Mouse (Mus musculus): ENCODE results near the gene Nhsl1.

Gene Nhsl1

GRCm38 (mm10) chr10:18318916-18319481, at the start of gene Nhsl1:
TSS of gene Nhsl1 (plus strand) at chr10:18318985.
- DNase-seq, result peak; percentile 28 to 70

DNA sequence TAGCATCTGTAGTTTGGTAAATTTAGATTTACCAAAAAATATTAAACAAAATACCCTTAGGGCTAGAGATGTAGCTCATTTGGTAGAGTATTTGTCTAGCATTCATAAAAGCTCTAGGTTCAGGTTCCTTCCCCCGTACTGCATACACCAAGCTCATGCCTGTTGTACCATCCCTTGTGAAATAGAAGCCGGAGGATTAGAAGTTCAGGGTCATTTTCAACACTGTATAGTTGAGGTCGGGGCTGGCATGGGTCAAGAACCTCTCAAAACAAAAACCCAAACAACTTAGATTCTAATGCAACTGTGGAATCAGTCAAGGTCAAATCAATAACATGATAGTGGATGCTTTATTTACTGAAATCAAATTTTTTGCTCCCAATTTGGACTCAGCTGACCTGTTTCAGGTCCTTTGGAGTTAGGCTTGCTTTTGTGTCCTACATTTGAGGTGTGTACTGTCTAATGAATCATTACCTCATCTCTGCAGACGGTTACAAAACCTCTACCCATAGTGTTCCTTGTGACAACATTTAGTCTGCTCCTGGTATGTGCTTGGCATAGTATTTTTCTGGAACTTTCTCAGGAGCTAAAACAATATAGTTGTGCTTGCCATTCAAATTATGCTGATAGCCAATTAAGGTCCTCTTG, 42.6 kb upstream of the Nhsl1 start:
- no peak for DNase-seq

DNA sequence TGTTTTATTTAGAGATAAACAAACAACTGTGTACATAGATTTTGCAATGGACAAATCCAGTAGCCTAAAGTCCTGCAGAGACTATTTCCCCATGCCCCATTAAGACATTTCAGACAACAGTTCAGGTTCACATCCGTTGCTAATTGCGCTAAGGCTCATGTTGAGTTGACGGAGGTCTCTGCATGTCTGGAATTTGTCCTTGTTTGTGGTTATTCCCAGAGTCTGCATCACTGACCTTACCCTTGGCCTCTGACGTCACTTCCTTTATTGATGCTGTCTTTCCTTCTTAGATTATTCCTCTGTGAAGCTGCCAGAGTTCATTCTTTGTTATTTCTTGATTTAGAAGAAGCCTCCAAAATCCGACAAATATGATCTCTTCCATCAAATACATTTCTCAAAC, 34.8 kb upstream of the Nhsl1 start:
- peak; percentile 18 to 33 for DNase-seq

DNA sequence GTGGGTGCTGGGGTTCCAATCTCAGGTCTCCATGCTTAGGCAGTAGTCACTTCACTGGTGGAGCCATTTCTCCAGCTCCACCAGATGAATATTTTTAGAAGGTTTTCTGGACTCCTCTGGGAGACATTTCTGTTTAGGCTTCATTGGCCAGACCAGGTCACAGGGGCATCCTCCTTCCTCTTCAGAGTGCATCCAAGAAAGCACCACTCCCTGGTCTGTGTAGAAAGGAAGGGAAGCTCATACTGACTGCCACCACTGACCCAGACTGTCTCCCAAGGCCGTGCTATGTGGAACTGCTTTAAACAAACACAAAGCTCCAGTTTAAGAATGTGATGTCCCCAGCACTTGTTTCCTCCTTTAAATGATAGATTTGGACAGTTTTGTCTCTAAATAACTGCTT, 29.3 kb upstream of the Nhsl1 start:
- peak; percentile 3 to 32 for DNase-seq

DNA sequence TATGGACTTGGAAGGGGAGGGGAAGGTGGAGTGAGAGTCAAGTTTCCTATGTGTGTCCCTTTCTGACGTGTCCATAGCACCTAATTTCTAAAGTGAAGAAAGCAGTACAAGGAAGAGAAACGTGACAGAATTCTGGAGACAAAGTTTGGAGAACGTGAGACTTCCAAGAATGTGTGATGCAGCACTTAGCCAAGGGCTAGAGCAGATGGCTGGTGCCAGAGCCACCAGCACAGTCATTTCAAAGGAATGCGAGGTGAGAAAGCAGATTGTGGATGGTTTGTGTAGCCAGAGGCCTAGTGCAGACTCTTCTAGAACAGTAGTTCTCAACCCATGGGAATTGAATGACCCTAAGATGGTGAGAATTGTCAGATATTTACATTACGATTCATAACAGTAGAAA, 13.7 kb upstream of the Nhsl1 start:
- DNase-seq, result no peak

DNA sequence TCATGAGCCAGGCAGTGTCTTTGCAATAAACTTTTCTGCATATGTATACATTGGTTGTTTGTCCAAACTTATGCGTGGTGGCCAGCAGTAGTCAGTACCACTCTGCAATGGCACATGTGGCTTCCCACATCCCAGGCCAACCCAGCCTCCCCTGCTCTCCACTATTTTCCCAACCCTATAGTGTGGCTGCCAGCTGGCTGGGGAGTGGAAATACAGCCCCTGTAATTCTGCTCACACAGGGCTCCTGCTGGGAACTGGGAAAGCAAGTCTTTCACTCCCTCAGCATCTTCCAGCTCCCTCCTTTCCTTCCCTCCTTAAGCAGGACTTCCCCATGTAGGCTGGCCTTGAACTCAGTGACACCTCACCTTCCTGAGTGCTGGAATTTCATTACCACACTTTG, 3.7 kb upstream of the Nhsl1 start:
- no peak for DNase-seq

GRCm38 (mm10) chr10:18317521-18317920, 1.3 kb upstream of the Nhsl1 start:
- no peak for DNase-seq

GRCm38 (mm10) chr10:18317961-18318915, 547 bp upstream of the Nhsl1 start:
- DNase-seq, result peak; percentile 68 to 69

- no peak for DNase-seq
These were observed 906 bp downstream of the Nhsl1 start for GRCm38 (mm10) chr10:18319691-18320090.

GRCm38 (mm10) chr10:18321861-18322260, 3.1 kb downstream of the Nhsl1 start:
- peak in 1 of 2 experiments; percentile 30 for DNase-seq

- no peak for DNase-seq
These were observed 4.9 kb downstream of the Nhsl1 start for GRCm38 (mm10) chr10:18323701-18324100.

DNA sequence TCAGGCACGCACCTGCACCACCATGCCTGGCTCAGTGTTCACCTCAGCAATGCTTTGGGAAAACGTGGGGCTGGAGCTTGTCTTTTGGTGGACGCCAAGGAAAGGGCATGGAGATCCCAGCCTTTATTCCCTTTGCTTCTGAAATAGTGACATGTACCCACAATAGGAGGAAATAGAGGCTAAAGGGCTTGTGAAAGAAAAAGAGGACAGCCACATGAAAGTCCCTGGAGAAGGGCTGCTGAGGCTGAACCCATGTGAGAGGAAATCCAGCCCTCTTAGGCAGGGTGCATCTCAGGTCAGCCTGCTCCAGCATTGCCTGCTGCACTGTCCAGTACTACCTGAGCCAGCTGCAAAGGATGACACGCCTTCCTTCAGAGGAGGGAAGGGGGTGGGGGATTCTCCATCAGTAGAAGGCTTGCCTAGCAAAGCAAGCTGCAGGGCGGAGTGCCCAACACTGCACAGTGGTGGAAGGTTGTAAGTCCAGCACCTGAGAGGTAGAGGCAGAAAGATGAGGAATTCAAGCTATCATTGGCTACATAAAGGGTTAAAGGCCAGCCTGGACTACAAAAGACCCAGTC, 9.6 kb downstream of the Nhsl1 start:
- no peak for DNase-seq

GRCm38 (mm10) chr10:18329096-18330038, 10.6 kb downstream of the Nhsl1 start:
- DNase-seq, result peak; percentile 16 to 55

DNA sequence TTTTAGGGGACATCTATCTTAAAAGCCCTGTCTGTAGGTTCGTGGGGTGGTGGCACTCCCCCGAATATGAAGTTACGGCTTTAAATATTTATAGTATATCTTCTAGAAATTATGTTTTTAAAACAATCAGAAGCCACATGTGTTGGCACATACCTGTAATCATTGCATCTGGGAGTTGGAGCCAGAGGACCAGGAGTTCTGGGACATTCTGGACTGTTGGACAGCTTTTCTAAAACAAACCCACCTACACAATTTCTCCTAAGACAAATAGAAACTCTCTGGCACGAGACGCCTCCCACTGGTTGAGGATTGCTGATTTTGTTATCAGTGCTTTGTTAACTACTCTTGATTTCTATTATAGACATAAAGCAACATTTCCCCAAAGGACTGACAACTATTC, 11.7 kb downstream of the Nhsl1 start:
- DNase-seq, result no peak

DNA sequence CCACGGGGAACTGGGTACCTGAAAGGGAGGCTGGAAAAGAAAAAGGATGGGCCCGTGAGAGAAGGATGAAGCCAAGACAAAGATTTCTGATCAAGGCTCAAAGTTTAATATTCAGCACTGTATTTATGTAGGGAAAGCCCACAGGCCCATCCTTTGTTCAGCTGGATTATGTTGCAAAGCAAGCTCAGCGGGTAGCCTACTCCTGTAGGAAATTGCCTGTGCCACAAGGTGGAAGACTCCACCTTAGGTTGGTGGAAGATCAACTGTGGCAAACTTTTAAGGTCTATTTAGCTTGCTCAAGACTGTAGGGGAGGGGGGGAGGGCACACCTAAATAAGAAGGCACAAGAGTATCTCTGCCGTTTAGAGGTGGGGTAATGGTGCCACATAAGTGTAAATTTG, 14.8 kb downstream of the Nhsl1 start:
- no peak for DNase-seq

- DNase-seq, result no peak
These were observed 15.4 kb downstream of the Nhsl1 start for GRCm38 (mm10) chr10:18334176-18334575.

DNA sequence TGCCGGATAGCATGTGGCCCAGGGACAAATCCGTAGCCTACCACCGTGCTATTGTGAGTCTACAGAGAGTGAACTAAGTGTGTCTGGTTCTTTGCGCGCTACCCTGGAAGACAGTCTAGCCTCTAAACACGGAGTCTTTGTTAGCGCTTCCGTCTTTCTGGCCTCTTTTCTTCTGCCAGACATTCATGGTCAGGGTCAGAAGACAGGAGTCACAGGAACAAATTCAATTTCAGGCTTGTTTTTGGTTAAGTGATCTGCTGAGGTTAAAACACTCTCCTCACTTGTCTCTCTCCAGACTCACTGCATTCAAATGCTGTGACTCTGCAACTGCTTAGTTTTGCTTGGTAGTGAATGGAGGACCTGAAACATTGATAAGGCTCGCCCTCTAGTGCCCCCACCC, 15.9 kb downstream of the Nhsl1 start:
- no peak for DNase-seq

GRCm38 (mm10) chr10:18337725-18338124, 18.9 kb downstream of the Nhsl1 start:
- peak in 1 of 2 experiments; percentile 25 for DNase-seq

GRCm38 (mm10) chr10:18339386-18339785, 20.6 kb downstream of the Nhsl1 start:
- DNase-seq, result no peak

DNA sequence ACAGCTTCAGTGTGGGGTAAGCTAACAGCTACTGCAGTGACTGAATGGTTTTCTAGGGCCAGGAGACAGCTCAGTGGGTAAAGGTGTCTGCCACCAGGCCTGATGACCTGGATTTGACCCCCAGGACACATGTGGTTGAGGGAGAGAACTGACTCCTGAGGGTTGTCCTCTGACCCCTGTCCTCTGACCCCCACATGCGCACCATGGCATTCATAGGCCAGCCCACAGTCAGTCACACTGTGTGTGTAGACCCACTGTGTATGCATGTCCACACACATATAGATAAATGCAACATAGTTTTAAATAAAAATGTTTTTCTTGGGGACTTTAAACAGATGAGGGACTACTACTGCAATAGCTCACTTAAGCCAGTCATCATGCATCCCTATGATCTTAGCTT, 22.1 kb downstream of the Nhsl1 start:
- no peak for DNase-seq

DNA sequence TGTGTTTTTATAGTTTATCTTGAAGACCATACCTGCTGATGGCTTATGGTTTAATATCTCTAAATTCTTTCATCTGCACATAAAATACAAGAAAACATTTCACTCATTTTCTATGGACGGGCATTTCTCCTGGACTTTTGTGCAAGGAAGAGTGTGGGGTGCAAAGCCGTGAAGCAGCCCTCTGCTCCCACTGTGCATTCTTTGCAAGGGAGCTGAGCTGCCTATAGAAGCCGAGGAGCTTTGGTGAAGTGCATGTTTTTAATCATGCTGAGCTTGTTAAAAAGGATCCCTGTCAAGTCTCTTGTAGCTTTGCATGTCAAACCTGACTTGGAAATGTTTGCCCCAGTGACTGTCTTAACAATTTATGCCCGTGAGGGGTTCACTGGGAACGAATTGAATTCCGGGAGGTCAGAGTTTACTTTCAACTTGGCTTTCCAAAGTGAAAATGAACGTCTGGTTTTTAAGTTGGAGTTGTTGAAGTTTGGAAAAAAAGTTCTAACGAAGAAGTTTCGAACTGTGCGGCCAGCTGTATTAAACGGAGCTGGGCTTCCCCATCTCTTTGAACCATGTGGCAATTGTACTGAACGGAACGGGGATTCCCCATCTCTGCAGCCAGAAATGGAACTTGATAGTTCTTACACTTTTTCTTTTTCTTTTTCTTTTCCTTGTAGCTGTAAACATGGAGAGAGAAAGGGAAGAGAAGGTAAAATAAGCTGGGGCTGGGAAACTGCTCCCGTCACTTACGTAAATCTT, 22.8 kb downstream of the Nhsl1 start:
- DNase-seq, result no peak
